Mouse (Mus musculus) heart, adult 18-20 months (tissue): ENCODE measurements around the gene Rhbdl1. TPM values are rescaled to one million over a fixed set of nuclear protein-coding genes. Genes with fewer than 3 reads are reported as not detected.
"Not testable (repeated sequence)": the region's sequence is repeated elsewhere in the genome, so short reads cannot be mapped to it uniquely, and the experiment has no call there.

Experiments used
- DNase-seq, 2 experiments: peaks; one replicate each; pipeline ENCODE4 v3.0.0; 2021 to 2022; ENCODE audit warnings: mixed read lengths in 1 of 2
- total RNA-seq, 2 experiments: library from RNA; stranded (reverse); gene quantifications; 2 replicates each; pipeline ENCODE4 v1.2.3; 2021

The Rhbdl1 gene
- total RNA-seq, 2 experiments from 2014 or later: 1.8 to 2.3 TPM

- DNase-seq: no peak
Observed at GRCm38 (mm10) chr17:25825984-25826570, 11.0 kb downstream of the Rhbdl1 start.

- DNase-seq: no peak
Observed at GRCm38 (mm10) chr17:25825311-25825710, 11.8 kb downstream of the Rhbdl1 start.

GRCm38 (mm10) chr17:25824362-25825142 lies 12.5 kb downstream of the Rhbdl1 start:
- DNase-seq: no peak

GRCm38 (mm10) chr17:25823452-25823851 lies 13.6 kb downstream of the Rhbdl1 start, which contains the start of gene Wdr24:
Gene Wdr24, plus strand, starts transcription at chr17:25823627.
- peak; percentile 86 to 90 for DNase-seq

- no peak for DNase-seq
Observed at GRCm38 (mm10) chr17:25818851-25819780, 18.0 kb downstream of the Rhbdl1 start.

GRCm38 (mm10) chr17:25817662-25818061 lies 19.4 kb downstream of the Rhbdl1 start:
- no peak for DNase-seq

- DNase-seq: peak; percentile 67 to 90
Observed at GRCm38 (mm10) chr17:25813471-25813870, 23.6 kb downstream of the Rhbdl1 start.

- no peak for DNase-seq
Observed at GRCm38 (mm10) chr17:25810890-25811289, 26.2 kb downstream of the Rhbdl1 start.

- no peak for DNase-seq
Observed at GRCm38 (mm10) chr17:25809606-25810340, 27.3 kb downstream of the Rhbdl1 start.

GRCm38 (mm10) chr17:25808789-25809605 lies 28.1 kb downstream of the Rhbdl1 start, which contains the start of gene Fbxl16:
Gene Fbxl16, plus strand, starts transcription at chr17:25809085.
- DNase-seq: peak; percentile 70 to 79

- no peak for DNase-seq
Observed at GRCm38 (mm10) chr17:25808028-25808427, 29.1 kb downstream of the Rhbdl1 start.

- not testable (repeated sequence) for DNase-seq
Observed at GRCm38 (mm10) chr17:25807452-25807851, 29.6 kb downstream of the Rhbdl1 start.

- DNase-seq: no peak
Observed at GRCm38 (mm10) chr17:25806507-25806906, 30.6 kb downstream of the Rhbdl1 start.

GRCm38 (mm10) chr17:25802825-25803517 lies 34.1 kb downstream of the Rhbdl1 start:
- peak; percentile 50 to 74 for DNase-seq

GRCm38 (mm10) chr17:25801029-25801428 lies 36.1 kb downstream of the Rhbdl1 start:
- DNase-seq: peak; percentile 75 to 83

- peak; percentile 93 to 94 for DNase-seq
Observed at GRCm38 (mm10) chr17:25796951-25797369, 40.1 kb downstream of the Rhbdl1 start, which contains the start of gene Metrn. Gene Metrn, minus strand, starts transcription at chr17:25797136.

GRCm38 (mm10) chr17:25796211-25796771 lies 40.8 kb downstream of the Rhbdl1 start:
- peak; percentile 50 to 52 for DNase-seq

- DNase-seq: no peak
Observed at GRCm38 (mm10) chr17:25795609-25796092, 41.4 kb downstream of the Rhbdl1 start, which contains the start of gene AC134908.4. Gene AC134908.4, minus strand, starts transcription at chr17:25795659.

GRCm38 (mm10) chr17:25794998-25795397 lies 42.1 kb downstream of the Rhbdl1 start:
- DNase-seq: no peak
